Mouse (Mus musculus) intestine, postnatal 0 days (tissue): ENCODE results near the gene Cdk9. TPM values are rescaled to one million over a fixed set of nuclear protein-coding genes. Genes with fewer than 3 reads are reported as not detected.

Experiments
- ATAC-seq: fragments of 200-750 bp; cut with Nextera tagmentation; 2 replicates; pipeline ENCODE4 v1.8.0; 2017; ENCODE audit warnings: mild to moderate bottlenecking, moderate TSS enrichment, moderate library complexity
- H3K27ac ChIP-seq: fragments of 300-500 bp; sonication (generic); 2 replicates; pipeline ENCODE4 v1.5.1; 2014; ENCODE audit warnings: mild to moderate bottlenecking, low read depth, low read length, moderate library complexity
- H3K27me3 ChIP-seq: fragments of 300-500 bp; sonication (generic); replicated peaks from 2 replicates; pipeline ENCODE4 v1.6.1; 2014; ENCODE audit warnings: low read length, mixed read lengths; ENCODE audit not compliant: control insufficient read depth, insufficient read depth
- H3K36me3 ChIP-seq: fragments of 300-500 bp; sonication (generic); 2 replicates; pipeline ENCODE4 v1.6.1; 2014; ENCODE audit warnings: mild to moderate bottlenecking, moderate library complexity; ENCODE audit not compliant: control insufficient read depth, insufficient read depth
- H3K4me1 ChIP-seq: fragments of 300-500 bp; sonication (generic); replicated peaks from 2 replicates; pipeline ENCODE4 v1.6.1; 2014; ENCODE audit warnings: antibody characterized with exemption, low read length, mixed read lengths; ENCODE audit not compliant: control insufficient read depth, insufficient read depth
- H3K4me2 ChIP-seq: fragments of 300-500 bp; sonication (generic); replicated peaks from 2 replicates; pipeline ENCODE4 v1.6.1; 2014; ENCODE audit warnings: low read depth, mild to moderate bottlenecking, moderate library complexity
- H3K4me3 ChIP-seq: fragments of 300-500 bp; sonication (generic); 2 replicates; pipeline ENCODE4 v1.5.1; 2014; ENCODE audit warnings: low read depth, low read length
- H3K9ac ChIP-seq: fragments of 300-500 bp; sonication (generic); 2 replicates; pipeline ENCODE4 v1.6.1; 2014; ENCODE audit warnings: mild to moderate bottlenecking, low read depth, low read length
- H3K9me3 ChIP-seq: fragments of 300-500 bp; sonication (generic); 2 replicates; pipeline ENCODE4 v1.6.1; 2016; ENCODE audit warnings: mixed run types; ENCODE audit not compliant: control insufficient read depth
- CTCF ChIP-seq: sonication (generic); IDR thresholded peaks from 2 replicates; pipeline ENCODE4 v1.5.1; 2016; ENCODE audit warnings: low read depth, mild to moderate bottlenecking, control low read depth, antibody characterized with exemption, moderate library complexity
- WGBS: fragments of 180-500 bp; shearing (Covaris S2); extraction: QIAGEN DNeasy Blood & Tissue Kit; methylation state at CpG from one replicate; pipeline ENCODE4 v1.1.7; 2014; 5-methylcytosine and 5-hydroxymethylcytosine counted together
- polyA plus RNA-seq: library from polyadenylated mRNA; unstranded; fragments of >200 nt; fragmentation: Nextera tagmentation; extraction: Ambion mirVana; gene quantifications from 2 replicates; pipeline ENCODE4 v1.2.1, GENCODE M21; 2015

Cdk9 gene
- polyA plus RNA-seq, 1 experiment from 2014 or later: 54.0 TPM

DNA sequence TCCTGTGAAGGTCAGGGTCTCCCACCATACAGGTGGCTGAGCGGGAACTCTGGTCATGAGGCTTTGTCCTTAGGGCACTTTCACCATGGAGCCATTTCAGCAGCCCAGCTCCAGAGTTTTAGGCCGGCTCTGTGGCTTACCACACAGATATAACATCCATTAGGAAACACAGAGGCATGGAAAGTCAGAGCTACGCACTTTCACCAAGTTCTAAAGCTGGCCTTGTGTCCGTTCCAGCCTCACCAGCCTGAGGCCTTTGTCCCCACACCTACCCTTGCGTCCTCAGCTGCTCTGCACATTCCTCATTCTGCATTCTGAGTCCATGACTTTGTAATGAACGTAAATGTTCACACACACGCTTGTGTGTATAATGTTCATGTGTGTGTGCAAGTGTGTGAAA, 7.9 kb downstream of the Cdk9 start:
- H3K4me2 ChIP-seq: no peak overlapping the region
- no peak overlapping the region for H3K4me3 ChIP-seq
- no peak for ATAC-seq
- WGBS: 86% methylated on average over 7 of the region's 7 CpGs
- H3K36me3 ChIP-seq: peaks cover 61% of the 10 kb centered on the region
- H3K9me3 ChIP-seq: no peaks in the 10 kb centered on the region
- peaks cover 6% of the 10 kb centered on the region; the same call in 1 of the 2 replicates for H3K4me1 ChIP-seq
- no peak for TF ChIP-seq CTCF
- no peaks in the 10 kb centered on the region for H3K27me3 ChIP-seq
- H3K27ac ChIP-seq: no peak overlapping the region
- H3K9ac ChIP-seq: no peak overlapping the region

DNA sequence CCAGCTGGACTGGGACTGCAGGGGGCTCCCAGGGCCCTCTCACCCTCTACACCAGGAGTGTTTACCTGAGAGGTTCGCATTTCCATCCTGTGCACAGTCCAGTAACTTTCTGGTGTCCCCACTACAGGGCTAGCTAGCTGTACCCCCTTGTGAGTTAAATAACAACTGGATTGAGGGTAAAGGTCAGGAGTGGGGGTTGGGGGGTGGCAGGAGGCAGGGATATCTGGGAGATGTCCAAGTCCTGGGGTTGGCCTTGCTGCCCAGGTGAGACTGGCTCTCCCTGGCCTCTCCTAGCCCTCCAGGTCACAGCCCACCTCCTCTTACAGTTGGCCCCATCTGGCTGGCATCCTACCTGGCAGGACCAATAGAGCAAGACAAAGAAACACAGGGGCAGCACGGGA, 8.9 kb downstream of the Cdk9 start, which contains the start of gene Fpgs:
Fpgs (minus strand) TSS at position 125 of the 401 bp plus-strand sequence.
- 44% methylated on average over 2 of the region's 2 CpGs for WGBS
- Histone ChIP-seq H3K27ac (peak within 1 kb of the TSS; percentile 62), H3K4me1 (peaks cover 6% of the 10 kb centered on the region; the same call in 1 of the 2 replicates), H3K9ac (no peak within 1 kb of the TSS), H3K4me2 (peak within 1 kb of the TSS; percentile 13; the same call in 1 of the 2 replicates), H3K27me3 (no peaks in the 10 kb centered on the region), H3K4me3 (no peak within 1 kb of the TSS), H3K36me3 (peaks cover 51% of the 10 kb centered on the region), H3K9me3 (no peaks in the 10 kb centered on the region)
- TF ChIP-seq CTCF: no peak
- no peak for ATAC-seq

DNA sequence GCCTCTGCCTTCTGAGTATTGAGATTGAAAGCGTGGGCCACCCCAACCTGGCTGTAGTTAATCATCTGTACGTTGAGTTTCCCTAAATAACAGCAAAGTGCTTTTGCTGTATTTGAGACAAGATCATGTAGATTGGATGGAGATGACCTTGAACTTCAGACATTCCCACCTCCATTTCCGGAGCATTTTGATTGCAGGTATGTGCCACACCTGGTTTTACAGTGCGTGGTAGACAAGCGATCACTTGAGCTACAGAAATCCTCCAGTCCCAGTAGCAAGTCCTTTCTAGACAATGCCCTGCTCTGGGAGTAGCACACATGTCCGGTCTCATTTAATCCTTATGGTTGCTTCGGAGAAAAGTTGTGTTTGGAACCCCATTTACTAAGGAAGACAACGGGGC, 9.8 kb downstream of the Cdk9 start:
- 54% methylated on average over 8 of the region's 8 CpGs for WGBS
- H3K36me3 ChIP-seq: peaks cover 41% of the 10 kb centered on the region
- peaks cover 6% of the 10 kb centered on the region; the same call in 1 of the 2 replicates for H3K4me1 ChIP-seq
- H3K4me3 ChIP-seq: no peak overlapping the region
- peak overlapping the region; percentile 62 for H3K27ac ChIP-seq
- peak; percentile 42 for ATAC-seq
- H3K27me3 ChIP-seq: no peaks in the 10 kb centered on the region
- peak overlapping the region; percentile 13; the same call in 1 of the 2 replicates for H3K4me2 ChIP-seq
- no peak overlapping the region for H3K9ac ChIP-seq
- TF ChIP-seq CTCF: no peak
- H3K9me3 ChIP-seq: no peaks in the 10 kb centered on the region

DNA sequence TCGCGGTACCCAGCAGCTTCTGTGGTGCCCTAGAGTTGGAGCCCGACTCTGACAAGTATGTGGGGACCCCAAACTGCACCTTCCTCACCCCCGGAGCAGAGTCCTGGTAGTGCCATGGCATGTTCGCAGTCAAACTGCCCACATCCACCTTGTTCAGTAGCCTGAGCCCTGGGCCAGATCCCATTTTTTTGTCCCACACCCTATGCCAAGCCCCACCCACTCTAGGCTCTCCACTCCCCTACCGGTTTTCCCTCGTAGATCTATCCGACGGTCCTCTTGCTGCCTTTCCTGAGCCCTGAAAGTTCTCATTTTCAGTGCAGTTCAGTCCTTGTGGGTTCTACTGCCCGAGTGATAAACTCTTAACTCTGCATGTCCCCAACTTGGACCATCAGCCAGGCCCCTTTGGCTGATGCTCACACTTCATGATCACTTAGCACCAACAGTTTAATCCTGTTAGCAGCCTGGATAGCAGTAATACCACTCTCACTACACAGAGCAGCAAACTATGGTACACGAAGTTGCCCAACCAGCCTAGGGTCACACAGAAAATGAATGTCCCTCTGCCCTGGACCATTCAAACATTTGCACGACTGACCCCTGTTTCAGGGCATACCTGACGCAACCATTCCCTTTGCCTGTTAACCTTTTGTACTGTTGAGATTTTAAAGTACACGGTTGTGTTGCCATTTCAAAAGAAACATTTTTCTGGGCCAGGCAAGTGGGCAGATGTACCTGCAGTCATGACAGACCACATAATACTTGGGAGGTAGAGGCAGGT, 11.7 kb downstream of the Cdk9 start:
- H3K27ac ChIP-seq: no peak overlapping the region
- TF ChIP-seq CTCF: no peak
- WGBS: 83% methylated on average over 14 of the region's 14 CpGs
- H3K9me3 ChIP-seq: no peaks in the 10 kb centered on the region
- H3K4me2 ChIP-seq: no peak overlapping the region
- H3K36me3 ChIP-seq: peaks cover 23% of the 10 kb centered on the region
- H3K9ac ChIP-seq: no peak overlapping the region
- H3K4me3 ChIP-seq: no peak overlapping the region
- no peaks in the 10 kb centered on the region for H3K27me3 ChIP-seq
- H3K4me1 ChIP-seq: peaks cover 6% of the 10 kb centered on the region; the same call in 1 of the 2 replicates
- ATAC-seq: no peak

DNA sequence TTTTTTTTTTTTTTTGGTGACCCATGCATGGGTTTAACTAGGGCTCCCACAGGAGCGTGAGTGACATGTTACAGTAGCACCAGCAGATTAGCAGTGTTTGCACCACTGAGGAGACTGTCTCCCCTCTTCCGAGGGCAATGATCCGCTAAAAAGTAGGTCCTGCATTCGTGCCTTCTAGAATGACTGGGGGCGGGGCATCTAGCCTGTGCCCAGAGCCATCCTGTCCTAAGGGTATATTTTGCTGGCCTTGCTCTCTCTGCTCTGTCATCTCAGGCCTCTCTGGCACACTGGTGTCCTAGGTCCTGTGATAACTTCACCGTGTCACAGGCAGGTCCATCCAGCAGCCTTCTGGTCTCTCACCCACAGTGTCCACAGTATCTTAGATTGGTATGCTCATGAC, 13.2 kb downstream of the Cdk9 start:
- H3K9ac ChIP-seq: no peak overlapping the region
- no peaks in the 10 kb centered on the region for H3K27me3 ChIP-seq
- TF ChIP-seq CTCF: no peak
- no peak overlapping the region for H3K4me3 ChIP-seq
- no peaks in the 10 kb centered on the region for H3K9me3 ChIP-seq
- WGBS: 86% methylated on average over 6 of the region's 6 CpGs
- peaks cover 8% of the 10 kb centered on the region for H3K36me3 ChIP-seq
- no peak overlapping the region for H3K4me2 ChIP-seq
- peaks cover 6% of the 10 kb centered on the region; the same call in 1 of the 2 replicates for H3K4me1 ChIP-seq
- ATAC-seq: no peak
- no peak overlapping the region for H3K27ac ChIP-seq

DNA sequence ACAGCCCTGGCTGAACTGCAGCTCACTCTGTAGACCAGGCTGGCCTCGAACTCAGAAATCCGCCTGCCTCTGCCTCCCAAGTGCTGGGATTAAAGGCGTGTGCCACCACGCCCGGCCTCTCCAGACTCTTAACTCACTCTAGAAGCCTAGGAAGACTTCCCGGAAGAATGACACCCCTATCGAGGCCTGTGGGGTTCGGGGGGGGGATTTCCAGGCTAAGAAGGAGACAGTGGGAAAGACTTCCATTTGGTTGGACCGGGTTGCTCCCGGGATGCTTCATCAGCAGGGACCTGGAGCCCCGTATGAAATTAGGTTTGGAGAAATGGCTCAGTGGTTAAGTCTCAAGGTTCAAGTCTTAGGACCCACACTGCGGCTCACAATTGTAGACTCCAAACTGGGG, 18.2 kb downstream of the Cdk9 start:
- Histone ChIP-seq H3K27me3 (no peaks in the 10 kb centered on the region), H3K4me2 (peak overlapping the region; percentile 88), H3K36me3 (no peaks in the 10 kb centered on the region), H3K4me3 (peak overlapping the region; percentile 62), H3K4me1 (peaks cover 4% of the 10 kb centered on the region), H3K9ac (peak overlapping the region; percentile 31; the same call in 1 of the 2 replicates), H3K9me3 (no peaks in the 10 kb centered on the region), H3K27ac (0 out of 2 replicates have a peak overlapping the region, but pooled peaks have one; percentile 46)
- TF ChIP-seq CTCF: no peak
- ATAC-seq: no peak
- 78% methylated on average over 12 of the region's 12 CpGs for WGBS
